Mouse (Mus musculus) cerebellum, adult 9-10 months (tissue): ENCODE measurements around the gene Elk3.

Source experiments
- DNase-seq: peaks from one replicate; pipeline ENCODE4 v3.0.0; 2022

Elk3 gene

GRCm38 (mm10) chr10:93291352-93291751 is 19.6 kb downstream of the Elk3 start:
- peak; percentile 75 for DNase-seq

- DNase-seq, result no peak
These were observed 21.5 kb downstream of the Elk3 start for GRCm38 (mm10) chr10:93289404-93289803.

GRCm38 (mm10) chr10:93288336-93288735 is 22.6 kb downstream of the Elk3 start:
- DNase-seq, result peak; percentile 11

GRCm38 (mm10) chr10:93287551-93288145 is 23.3 kb downstream of the Elk3 start:
- no peak for DNase-seq

GRCm38 (mm10) chr10:93285489-93285888 is 25.4 kb downstream of the Elk3 start:
- DNase-seq, result no peak

- DNase-seq, result peak; percentile 44
These were observed 27.7 kb downstream of the Elk3 start for GRCm38 (mm10) chr10:93283258-93283657.

- peak; percentile 72 for DNase-seq
These were observed 28.4 kb downstream of the Elk3 start for GRCm38 (mm10) chr10:93282526-93282964.

GRCm38 (mm10) chr10:93281092-93281491 is 29.8 kb downstream of the Elk3 start:
- DNase-seq, result no peak

- DNase-seq, result no peak
These were observed 30.3 kb downstream of the Elk3 start for GRCm38 (mm10) chr10:93280586-93280985.

- DNase-seq, result no peak
These were observed 31.9 kb downstream of the Elk3 start for GRCm38 (mm10) chr10:93279062-93279461.

GRCm38 (mm10) chr10:93278361-93278760 is 32.6 kb downstream of the Elk3 start:
- no peak for DNase-seq

GRCm38 (mm10) chr10:93276857-93277256 is 34.1 kb downstream of the Elk3 start:
- peak; percentile 83 for DNase-seq

- DNase-seq, result peak; percentile 96
These were observed 34.6 kb downstream of the Elk3 start for GRCm38 (mm10) chr10:93276349-93276763.

- DNase-seq, result peak; percentile 97
These were observed 35.5 kb downstream of the Elk3 start for GRCm38 (mm10) chr10:93275212-93276136.

- peak; percentile 51 for DNase-seq
These were observed 36.6 kb downstream of the Elk3 start for GRCm38 (mm10) chr10:93274277-93274696.

GRCm38 (mm10) chr10:93272986-93273982 is 37.7 kb downstream of the Elk3 start:
- DNase-seq, result no peak

- no peak for DNase-seq
These were observed 39.1 kb downstream of the Elk3 start for GRCm38 (mm10) chr10:93271831-93272230.

GRCm38 (mm10) chr10:93270889-93271460 is 40.0 kb downstream of the Elk3 start:
- no peak for DNase-seq

- no peak for DNase-seq
These were observed 41.2 kb downstream of the Elk3 start for GRCm38 (mm10) chr10:93269744-93270143.

GRCm38 (mm10) chr10:93268339-93268738 is 42.6 kb downstream of the Elk3 start:
- DNase-seq, result no peak

- peak; percentile 57 for DNase-seq
These were observed 43.4 kb downstream of the Elk3 start for GRCm38 (mm10) chr10:93267509-93267908.

- no peak for DNase-seq
These were observed 44.4 kb downstream of the Elk3 start for GRCm38 (mm10) chr10:93266521-93266920.
